Mouse (Mus musculus): ENCODE measurements around the gene Hspb8. TPM values are rescaled to one million over a fixed set of nuclear protein-coding genes. Genes with fewer than 3 reads are reported as not detected.

Gene Hspb8
- total and polyA plus RNA-seq, 3 experiments, result not detected

- no peak overlapping the region for H3K4me3 ChIP-seq (ENCODE audit: control insufficient read depth in 1 of 2, insufficient read depth in 1 of 2, low read depth in 2 of 2, low read length in 2 of 2)
- no peaks in the 10 kb centered on the region for H3K36me3 ChIP-seq (ENCODE audit: control insufficient read depth in 1 of 2, insufficient read depth in 2 of 2, low read length in 2 of 2)
- no peak for DNase-seq (ENCODE audit: low read depth, low spot score)
- H3K27ac ChIP-seq (ENCODE audit: control insufficient read depth, low read depth, low read length), result no peak overlapping the region
- TF ChIP-seq POLR2A (IDR thresholded peaks at IDR 0.05; ENCODE audit: control insufficient read depth in 1 of 2, insufficient read depth in 1 of 2, low read depth in 1 of 2, low read length in 2 of 2, poor library complexity in 1 of 2) (no peak), KAT2A (conservative IDR thresholded peaks at IDR 0.05; ENCODE audit: low read depth, low read length) (no peak), UBTF (IDR thresholded peaks at IDR 0.05; ENCODE audit: borderline replicate concordance, insufficient read depth, low read depth, low read length) (no peak), TCF12 (IDR thresholded peaks at IDR 0.05; ENCODE audit: low read depth, low read length) (no peak), TBP (IDR thresholded peaks at IDR 0.05; ENCODE audit: low read depth, low read length) (no peak), RCOR1 (IDR thresholded peaks at IDR 0.05; ENCODE audit: low read depth, low read length) (no peak), ELF1 (IDR thresholded peaks at IDR 0.05; ENCODE audit: low read depth, low read length) (no peak), GABPA (IDR thresholded peaks at IDR 0.05; ENCODE audit: low read depth, low read length) (no peak), CHD1 (IDR thresholded peaks at IDR 0.05; ENCODE audit: low read depth, low read length) (no peak), MXI1 (IDR thresholded peaks at IDR 0.05; ENCODE audit: low read depth, low read length) (no peak), NELFE (IDR thresholded peaks at IDR 0.05; ENCODE audit: low read depth, low read length) (no peak), E2F4 (IDR thresholded peaks at IDR 0.05; ENCODE audit: borderline replicate concordance, low read depth, low read length) (no peak), SIN3A (IDR thresholded peaks at IDR 0.05; ENCODE audit: low read length) (no peak), MAX (IDR thresholded peaks at IDR 0.05; ENCODE audit: low read length) (no peak), JUND (IDR thresholded peaks at IDR 0.05; ENCODE audit: low read depth, low read length) (no peak), EP300 (IDR thresholded peaks at IDR 0.05; ENCODE audit: low read depth in 1 of 2, low read length in 2 of 2) (no peak), ZNF384 (IDR thresholded peaks at IDR 0.05; ENCODE audit: low read depth, low read length) (no peak), USF1 (IDR thresholded peaks at IDR 0.05; ENCODE audit: low read depth, low read length) (no peak)
- no peak overlapping the region for H3K9ac ChIP-seq (ENCODE audit: control insufficient read depth, low read depth, low read length, poor library complexity, severe bottlenecking)
- H3K27me3 ChIP-seq (ENCODE audit: control insufficient read depth in 1 of 2, insufficient read depth in 2 of 2, low read length in 2 of 2), result no peaks in the 10 kb centered on the region
- no peaks in the 10 kb centered on the region for H3K4me1 ChIP-seq (ENCODE audit: control insufficient read depth in 1 of 2, insufficient read depth in 2 of 2, low read length in 2 of 2)
- no peaks in the 10 kb centered on the region for H3K79me2 ChIP-seq (ENCODE audit: control insufficient read depth, insufficient read depth, low read length, poor library complexity)
- no peaks in the 10 kb centered on the region for H3K9me3 ChIP-seq (replicated peaks; ENCODE audit: insufficient read depth, low read length)
These were observed 2.5 kb downstream of the Hspb8 start for GRCm38 (mm10) chr5:116420213-116420612.

- DNase-seq (ENCODE audit: low read depth, low spot score), result no peak
- Histone ChIP-seq H3K4me3 (ENCODE audit: control insufficient read depth in 1 of 2, insufficient read depth in 1 of 2, low read depth in 2 of 2, low read length in 2 of 2) (no peak overlapping the region), H3K27me3 (ENCODE audit: control insufficient read depth in 1 of 2, insufficient read depth in 2 of 2, low read length in 2 of 2) (no peaks in the 10 kb centered on the region), H3K79me2 (ENCODE audit: control insufficient read depth, insufficient read depth, low read length, poor library complexity) (no peaks in the 10 kb centered on the region), H3K27ac (ENCODE audit: control insufficient read depth, low read depth, low read length) (no peak overlapping the region), H3K4me1 (ENCODE audit: control insufficient read depth in 1 of 2, insufficient read depth in 2 of 2, low read length in 2 of 2) (no peaks in the 10 kb centered on the region), H3K9me3 (replicated peaks; ENCODE audit: insufficient read depth, low read length) (no peaks in the 10 kb centered on the region), H3K9ac (ENCODE audit: control insufficient read depth, low read depth, low read length, poor library complexity, severe bottlenecking) (no peak overlapping the region), H3K36me3 (ENCODE audit: control insufficient read depth in 1 of 2, insufficient read depth in 2 of 2, low read length in 2 of 2) (no peaks in the 10 kb centered on the region)
- TF ChIP-seq TAL1 (IDR thresholded peaks at IDR 0.05; ENCODE audit: low read length) (no peak), GABPA (IDR thresholded peaks at IDR 0.05; ENCODE audit: low read depth, low read length) (no peak), SIN3A (IDR thresholded peaks at IDR 0.05; ENCODE audit: low read length) (no peak), SMC3 (IDR thresholded peaks at IDR 0.05; ENCODE audit: low read depth, low read length) (no peak), MYC (IDR thresholded peaks at IDR 0.05; ENCODE audit: low read depth, low read length) (no peak), TBP (IDR thresholded peaks at IDR 0.05; ENCODE audit: low read depth, low read length) (no peak), BHLHE40 (IDR thresholded peaks at IDR 0.05; ENCODE audit: borderline replicate concordance, low read depth, low read length) (no peak), MEF2A (IDR thresholded peaks at IDR 0.05; ENCODE audit: extremely low read depth, insufficient replicate concordance, low read depth, low read length, poor library complexity, severe bottlenecking) (no peak), MAFK (IDR thresholded peaks at IDR 0.05; ENCODE audit: borderline replicate concordance, low read depth, low read length) (no peak), EP300 (IDR thresholded peaks at IDR 0.05; ENCODE audit: low read depth in 1 of 2, low read length in 2 of 2) (no peak), POLR2AphosphoS5 (IDR thresholded peaks at IDR 0.05; ENCODE audit: borderline replicate concordance, low read depth, low read length) (no peak), CHD2 (IDR thresholded peaks at IDR 0.05; ENCODE audit: low read length) (no peak), MXI1 (IDR thresholded peaks at IDR 0.05; ENCODE audit: low read depth, low read length) (no peak), KAT2A (conservative IDR thresholded peaks at IDR 0.05; ENCODE audit: low read depth, low read length) (no peak), E2F4 (IDR thresholded peaks at IDR 0.05; ENCODE audit: borderline replicate concordance, low read depth, low read length) (no peak), CTCF (IDR thresholded peaks at IDR 0.05 in 2 of 3, conservative IDR thresholded peaks at IDR 0.05 in 1 of 3; ENCODE audit: control insufficient read depth in 1 of 3, insufficient read depth in 1 of 3, low read depth in 2 of 3, low read length in 3 of 3, poor library complexity in 1 of 3, severe bottlenecking in 1 of 3) (no peak), NELFE (IDR thresholded peaks at IDR 0.05; ENCODE audit: low read depth, low read length) (no peak), CHD1 (IDR thresholded peaks at IDR 0.05; ENCODE audit: low read depth, low read length) (no peak), RCOR1 (IDR thresholded peaks at IDR 0.05; ENCODE audit: low read depth, low read length) (no peak)
These were observed 3.2 kb downstream of the Hspb8 start for GRCm38 (mm10) chr5:116419322-116420045.

Measured in MEL (cell line).